Mouse (Mus musculus) C2C12 (cell line): ENCODE data around the gene Arid3c.

Experiments used
- CTCF ChIP-seq: IDR thresholded peaks from one replicate; pipeline ENCODE4 v1.5.1; 2011; ENCODE audit not compliant: control insufficient read depth, insufficient read depth, insufficient read length
- MAX ChIP-seq: IDR thresholded peaks from one replicate; pipeline ENCODE4 v1.6.1; 2011; ENCODE audit warnings: mild to moderate bottlenecking, control low read depth
- MYOD1 ChIP-seq: IDR thresholded peaks from one replicate; pipeline ENCODE4 v1.6.1; 2011; ENCODE audit warnings: low read depth; ENCODE audit not compliant: control insufficient read depth, insufficient read length
- MYOG ChIP-seq: IDR thresholded peaks from one replicate; pipeline ENCODE4 v1.6.1; 2011; ENCODE audit not compliant: control insufficient read depth, insufficient read length; ENCODE audit errors: extremely low read depth
- USF1 ChIP-seq: IDR thresholded peaks from one replicate; pipeline ENCODE4 v1.6.1; 2011; ENCODE audit warnings: low read depth, mild to moderate bottlenecking, control low read depth, moderate library complexity

DNA sequence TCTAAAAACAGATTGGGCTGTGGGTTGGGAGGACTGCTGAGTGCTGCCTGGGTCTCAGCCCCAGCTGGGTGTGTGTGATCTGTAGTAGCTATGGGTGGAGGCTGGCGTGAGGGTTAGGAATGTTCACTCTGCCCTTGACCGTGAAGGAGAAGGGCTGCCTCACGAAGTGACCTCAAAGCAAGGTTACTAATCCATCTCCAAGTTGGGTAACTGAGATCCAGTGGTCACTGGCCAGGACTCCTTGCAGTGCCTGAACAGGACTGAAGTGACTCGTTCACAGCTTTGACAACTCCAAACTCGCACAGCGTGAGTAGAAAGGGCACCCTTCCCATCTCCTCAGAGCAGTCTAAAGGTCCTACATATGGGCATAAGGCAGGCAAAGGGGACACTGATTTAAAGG is 52.1 kb downstream of the Arid3c start:
- TF ChIP-seq CTCF: no peak
- no peak for TF ChIP-seq USF1
- TF ChIP-seq MYOD1: no peak
- TF ChIP-seq MAX: no peak
- TF ChIP-seq MYOG: no peak
